Mouse (Mus musculus): ENCODE results near the gene Rexo4.

- TF ChIP-seq CTCF (IDR thresholded peaks at IDR 0.05; ENCODE audit: extremely low read depth, insufficient read length, insufficient replicate concordance, low read depth, low read length) (no peak), POLR2A (IDR thresholded peaks at IDR 0.05; ENCODE audit: low read depth, low read length) (no peak)
Measured at GRCm38 (mm10) chr2:26951346-26951905, 12.8 kb downstream of the Rexo4 start.
